Mouse (Mus musculus) CH12.LX (cell line): ENCODE data around the gene Dazl.
A peak's percentile ranks its signal among the peaks of the same experiment; 100 is the strongest.

Source experiments
- CHD1 ChIP-seq: IDR thresholded peaks from 2 replicates; pipeline ENCODE4 v1.6.1; 2012; ENCODE audit warnings: low read depth, low read length, improper control_type of control experiment, inconsistent platforms
- CTCF ChIP-seq, 2 experiments: IDR thresholded peaks in 1 of 2; conservative IDR thresholded peaks in 1 of 2; 2 replicates each; pipeline ENCODE4 v1.5.1; 2011 to 2012; ENCODE audit warnings: low read depth in 2 of 2, low read length in 2 of 2, improper control_type of control experiment in 1 of 2, inconsistent platforms in 1 of 2, mild to moderate bottlenecking in 1 of 2, moderate library complexity in 1 of 2
- EP300 ChIP-seq: IDR thresholded peaks from 2 replicates; pipeline ENCODE4 v1.6.1; 2011; ENCODE audit warnings: low read length, improper control_type of control experiment
- POLR2A ChIP-seq: IDR thresholded peaks from 2 replicates; pipeline ENCODE4 v1.6.1; 2011; ENCODE audit warnings: low read depth, mild to moderate bottlenecking, improper control_type of control experiment, low read length
- SIN3A ChIP-seq: IDR thresholded peaks from 2 replicates; pipeline ENCODE4 v1.6.1; 2012; ENCODE audit warnings: low read length, improper control_type of control experiment, inconsistent platforms
- UBTF ChIP-seq: IDR thresholded peaks from 2 replicates; pipeline ENCODE4 v1.6.1; 2012; ENCODE audit warnings: low read depth, mild to moderate bottlenecking, inconsistent platforms, low read length, improper control_type of control experiment, moderate library complexity
- ZKSCAN1 ChIP-seq: IDR thresholded peaks from 2 replicates; pipeline ENCODE4 v1.6.1; 2012; ENCODE audit warnings: low read depth, inconsistent platforms, low read length, improper control_type of control experiment, borderline replicate concordance

GRCm38 (mm10) chr17:50237436-50237709 lies 56.1 kb downstream of the Dazl start:
- TF ChIP-seq EP300, result no peak
- TF ChIP-seq SIN3A, result peak; percentile 60; the same call in 1 of the 2 replicates
- TF ChIP-seq CHD1, result 0 out of 2 replicates have a peak, but pooled peaks have one; percentile 16
- TF ChIP-seq CTCF (conservative IDR thresholded peaks at IDR 0.05 in 1 of 2, IDR thresholded peaks at IDR 0.05 in 1 of 2; ENCODE audit: low read depth in 2 of 2, low read length in 2 of 2), result peak; percentile 90 to 97
- no peak for TF ChIP-seq ZKSCAN1
- no peak for TF ChIP-seq POLR2A
- TF ChIP-seq UBTF, result no peak
